Mouse (Mus musculus) heart, postnatal 14 days (tissue): ENCODE results near the gene Ctu2. TPM values are rescaled to one million over a fixed set of nuclear protein-coding genes. Genes with fewer than 3 reads are reported as not detected.

Source experiments
- DNase-seq, 2 experiments: peaks; one replicate each; pipeline ENCODE4 v3.0.0; 2021 to 2022
- intact Hi-C: fragments of 180-260 bp; cut with DNase I; formaldehyde crosslinking; loops from one replicate; pipeline ENCODE4 v1.15.1; 2025
- long read RNA-seq, 2 experiments: library from polyadenylated mRNA; stranded (forward); transcript quantifications; one replicate each; pipeline ENCODE4 v2.0.0; 2021
- total RNA-seq, 2 experiments: library from RNA; stranded (reverse); gene quantifications; 2 replicates each; pipeline ENCODE4 v1.2.3; 2021

Ctu2 gene
- total RNA-seq, result 10 to 100 TPM; 10.8 TPM
- long read RNA-seq, experiment 1, transcript Ctu2-201 (15 exons, 3,066 nt), result major isoform, 12 of 14 reads
- long read RNA-seq, experiment 1, partial matches to known transcripts, result 1 of 14 reads
- long read RNA-seq, experiment 1, other reads (novel, unspliced or antisense), result 0 of 14 reads
- long read RNA-seq, experiment 2, transcript Ctu2-201 (15 exons, 3,066 nt), result major isoform, 7 of 10 reads
- long read RNA-seq, experiment 2, partial matches to known transcripts, result 2 of 10 reads
- long read RNA-seq, experiment 2, other reads (novel, unspliced or antisense), result 1 of 10 reads

DNA sequence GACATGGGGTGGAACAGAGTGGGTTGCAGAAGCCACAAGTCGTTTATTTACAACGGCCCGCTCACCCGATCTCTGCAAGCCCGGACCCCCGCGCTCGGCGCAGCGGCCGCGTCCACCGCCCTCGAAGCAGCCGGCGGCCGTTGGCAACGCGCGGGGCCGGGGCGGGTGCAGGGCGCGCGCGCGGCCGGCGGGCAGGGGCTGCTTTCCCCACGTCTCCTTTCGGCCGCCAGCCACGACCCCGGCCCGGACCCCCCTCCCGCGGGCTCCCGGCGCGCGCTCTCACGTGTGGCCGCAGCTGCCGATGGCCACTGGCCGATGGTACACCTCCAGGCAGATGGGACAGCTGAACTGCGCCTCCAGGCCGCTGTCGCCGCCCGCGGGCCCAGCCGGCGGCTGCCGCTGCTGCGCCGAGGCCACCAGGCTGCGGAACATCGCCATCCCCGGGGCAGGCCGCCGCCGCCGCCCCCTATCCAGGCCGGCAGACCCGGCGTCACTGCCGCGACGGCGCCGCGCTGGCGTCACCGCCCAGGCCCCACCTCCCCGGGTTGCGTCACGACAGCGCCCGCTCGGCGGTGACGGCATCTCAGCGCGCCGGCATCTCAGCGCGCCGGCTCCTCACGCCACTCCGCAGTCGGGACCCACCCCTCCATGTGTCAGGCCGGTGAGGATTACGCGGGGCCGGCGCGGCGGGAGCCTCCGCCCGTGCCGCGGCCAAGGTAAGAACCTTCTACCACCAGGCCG lies at the start of gene Ctu2, which contains the start of gene Rnf166:
TSS of gene Ctu2 (plus strand) at position 564 of the 741 bp plus-strand sequence.
TSS of gene Rnf166 (minus strand) at position 485 of the 741 bp plus-strand sequence.
- peak; percentile 96 to 98 for DNase-seq
- intact Hi-C loops, result loop anchor here (5.0 kb wide), 1 partner anchor 98 kb away; the partner anchor contains the start of gene Zc3h18

DNA sequence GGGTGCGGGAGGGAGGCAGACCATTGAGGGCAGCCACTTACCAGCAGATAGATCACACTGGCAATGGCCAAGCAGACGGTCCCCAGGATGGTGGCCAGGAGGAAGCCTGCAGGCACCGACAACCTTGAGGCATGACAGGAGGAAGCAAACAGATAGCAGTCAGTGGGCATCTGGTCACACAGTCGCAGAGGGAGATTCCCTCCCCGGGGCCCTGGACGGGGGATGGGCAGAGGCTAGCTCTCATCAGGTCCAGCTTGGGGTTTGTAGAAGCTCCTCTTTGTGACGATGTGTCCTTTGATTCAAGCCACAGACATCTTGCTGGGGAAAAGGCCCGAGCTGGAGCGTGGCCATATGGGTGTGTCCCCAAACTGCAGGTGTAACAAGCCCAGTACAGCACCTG lies 49.8 kb upstream of the Ctu2 start:
- intact Hi-C loops, result no loop called here
- no peak for DNase-seq

DNA sequence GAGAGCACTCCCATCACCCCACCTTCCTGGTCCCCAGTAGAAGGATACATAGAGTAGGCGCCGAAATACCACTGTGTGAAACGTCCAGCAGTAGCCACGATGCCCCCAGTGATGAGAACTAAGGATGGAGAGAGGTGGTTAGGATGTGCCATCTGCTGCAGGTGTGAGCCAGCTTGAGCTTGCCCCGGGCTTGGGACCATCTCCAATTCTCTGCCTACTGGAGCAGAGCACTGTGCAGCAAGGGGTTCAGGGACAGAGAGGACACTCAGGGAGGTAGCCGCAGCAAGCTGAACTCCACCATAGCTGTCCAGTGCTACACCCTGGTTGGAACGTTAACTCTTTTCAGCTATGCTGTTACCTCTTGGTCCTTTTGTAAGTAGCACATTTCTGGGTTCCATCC lies 48.3 kb upstream of the Ctu2 start:
- no peak for DNase-seq
- intact Hi-C loops, result no loop called here

DNA sequence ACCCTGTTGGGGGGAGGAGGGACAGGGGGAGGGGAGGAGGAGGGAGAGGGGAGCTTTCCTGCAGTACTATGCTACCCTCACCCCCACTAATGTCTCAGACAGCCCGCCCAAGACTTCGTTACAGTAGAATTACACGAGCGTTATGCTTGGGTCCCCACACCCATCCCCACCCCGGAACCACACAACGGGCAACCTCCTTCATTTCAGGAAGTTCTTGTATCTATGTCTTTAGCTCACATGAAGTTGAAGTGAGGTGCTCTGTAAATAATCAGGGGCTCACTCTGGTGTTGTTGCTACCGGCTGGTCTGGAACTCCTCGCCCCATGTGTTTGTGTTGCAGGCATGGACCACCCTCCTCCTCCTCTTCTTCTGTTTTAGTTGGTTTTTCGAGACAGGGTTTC lies 47.8 kb upstream of the Ctu2 start:
- no peak for DNase-seq
- intact Hi-C loops, result no loop called here

DNA sequence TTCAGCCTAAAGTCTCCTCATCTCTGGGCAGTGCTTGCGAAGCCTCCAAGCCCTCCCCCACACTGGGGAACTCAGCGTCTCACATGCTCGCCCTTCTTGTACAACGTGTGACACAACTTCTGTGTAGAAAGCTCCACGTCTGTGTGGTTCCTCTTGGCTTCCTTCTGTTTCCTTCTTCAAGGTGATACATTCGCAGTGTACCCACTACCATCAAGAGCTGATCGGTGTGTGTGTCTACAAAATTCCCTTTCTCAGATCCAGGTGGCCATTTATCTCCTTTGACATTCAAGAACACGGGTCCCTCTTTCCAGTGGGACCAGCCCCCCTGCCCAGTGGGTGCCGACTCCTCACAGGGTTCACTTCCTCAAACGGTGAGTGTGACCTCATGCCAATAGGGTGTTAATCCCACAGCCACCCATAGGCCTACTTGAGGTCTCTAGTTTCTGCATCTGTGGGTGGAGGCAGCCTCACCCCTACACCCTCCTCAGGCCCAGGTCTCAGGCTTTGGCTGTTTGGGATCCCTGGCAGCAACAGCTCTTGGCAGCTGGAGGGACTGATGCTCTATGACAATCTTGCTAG lies 45.8 kb upstream of the Ctu2 start:
- no peak for DNase-seq
- intact Hi-C loops, result loop anchor here (5.0 kb wide), 1 partner anchor 42 kb away; no protein-coding TSS in a partner anchor

GRCm38 (mm10) chr8:122430646-122431045 lies 45.3 kb upstream of the Ctu2 start:
- no peak for DNase-seq
- intact Hi-C loops, result loop anchor here (5.0 kb wide), 1 partner anchor 42 kb away; no protein-coding TSS in a partner anchor

DNA sequence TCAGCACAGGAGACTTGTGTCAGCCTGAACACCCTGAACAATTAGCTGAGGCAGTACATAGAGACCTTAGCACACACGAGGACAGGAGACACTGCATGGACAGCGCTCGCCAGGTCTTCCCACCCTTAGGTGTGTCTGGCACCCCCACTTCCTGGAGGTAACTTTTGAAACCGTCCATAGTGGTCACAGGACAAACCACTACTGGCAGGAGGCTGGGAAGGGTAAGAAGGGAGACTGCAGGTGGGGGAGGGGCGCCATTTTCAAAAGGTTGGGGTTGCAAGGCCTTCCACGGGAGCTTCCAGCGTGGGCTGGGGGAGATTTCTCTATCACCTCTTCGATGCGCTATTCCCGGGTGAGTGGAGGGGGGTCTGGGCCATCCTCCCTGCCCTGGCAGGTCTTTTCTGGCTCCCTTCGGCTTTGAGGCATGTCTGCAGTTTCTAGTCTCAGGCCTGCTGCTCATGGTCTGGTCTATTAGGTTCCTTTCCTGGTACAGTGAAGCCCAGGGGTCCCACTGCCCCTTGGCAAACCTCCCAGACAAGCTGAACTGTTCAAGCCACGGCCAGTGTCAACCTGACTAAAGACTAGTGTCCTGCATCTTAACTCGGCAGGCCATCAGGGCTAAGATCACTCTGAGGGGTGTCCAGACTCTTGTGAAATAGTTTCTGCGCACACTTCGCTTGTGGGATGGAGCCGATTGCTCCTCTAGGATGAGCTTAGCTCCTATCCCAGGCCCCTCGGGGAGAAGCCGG lies 44.1 kb upstream of the Ctu2 start:
- DNase-seq, result no peak
- intact Hi-C loops, result loop anchor here (5.0 kb wide), 1 partner anchor 40 kb away; no protein-coding TSS in a partner anchor

DNA sequence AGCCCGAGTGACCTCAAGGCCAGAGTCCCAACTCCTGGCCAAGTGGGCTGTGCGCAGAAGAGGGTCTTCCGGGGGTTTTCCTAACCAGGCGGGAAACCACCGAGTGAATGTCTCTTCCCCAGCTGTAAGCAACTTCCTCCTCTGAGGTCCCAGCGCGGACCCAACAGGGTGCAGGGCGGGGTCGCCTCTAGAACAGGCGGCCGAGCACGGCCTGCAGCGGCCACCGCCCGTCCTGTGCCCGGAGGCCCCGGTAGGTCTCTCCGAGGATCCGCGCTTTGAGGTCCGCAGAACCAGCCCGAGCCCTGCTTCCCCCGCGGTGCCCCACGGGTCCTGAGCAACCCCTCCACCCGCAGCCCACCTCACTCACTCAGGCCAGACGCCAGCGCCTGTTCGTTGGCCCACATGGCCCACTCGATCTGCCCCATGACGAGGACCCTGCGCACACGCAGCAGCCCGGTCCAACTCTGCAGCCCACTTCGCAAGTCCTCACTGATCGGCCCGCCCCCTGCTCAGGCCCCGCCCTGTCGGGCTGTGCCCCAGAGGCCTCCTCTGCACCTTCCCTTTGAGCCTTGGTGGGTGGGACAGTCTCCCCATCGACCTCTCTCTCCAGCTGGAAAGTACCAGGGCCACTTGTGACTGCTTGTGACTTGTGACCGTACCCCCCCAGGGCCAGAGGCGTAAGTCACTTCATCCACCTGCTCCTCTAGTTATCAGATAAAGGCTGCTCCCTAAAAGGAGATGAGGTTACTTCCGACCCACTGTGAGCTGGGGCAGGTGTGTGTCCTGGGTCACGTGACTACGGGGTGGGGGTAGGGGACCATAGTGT lies 43.3 kb upstream of the Ctu2 start, which contains the start of gene Cyba:
TSS of gene Cyba (minus strand) at position 488 of the 826 bp plus-strand sequence.
- DNase-seq, result peak; percentile 80 to 82
- intact Hi-C loops, result loop anchor here (5.0 kb wide), 1 partner anchor 40 kb away; no protein-coding TSS in a partner anchor

DNA sequence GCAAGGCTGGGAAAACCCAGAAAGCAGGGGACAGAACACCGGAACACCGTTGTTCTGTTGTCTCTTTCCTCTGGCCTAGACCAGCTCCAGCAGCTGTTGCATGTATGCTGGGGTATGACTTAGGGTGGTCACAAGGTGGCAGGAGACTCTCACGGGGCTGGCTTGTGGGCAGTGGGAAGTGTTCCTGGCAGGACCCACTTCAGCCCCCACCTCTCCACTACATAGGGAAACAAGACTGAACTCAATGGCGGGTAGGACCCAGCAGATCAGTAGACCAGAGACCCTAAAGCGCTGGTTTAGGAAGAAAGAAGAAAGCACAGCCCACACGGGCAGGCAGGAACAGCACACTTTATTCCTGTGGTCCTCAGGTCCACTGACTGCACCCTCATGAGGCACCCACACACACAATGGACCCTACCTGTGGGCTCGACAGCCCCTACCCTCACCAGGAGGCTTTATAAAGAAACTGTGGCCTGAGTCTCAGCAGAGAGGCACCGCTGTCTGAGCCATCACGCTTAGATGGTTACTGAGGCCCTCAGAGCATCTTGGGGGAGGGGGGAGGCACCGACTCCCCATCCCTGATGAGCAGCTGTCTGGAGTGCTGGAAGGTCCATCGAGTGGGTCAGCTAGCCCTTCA lies 42.6 kb upstream of the Ctu2 start:
- DNase-seq, result no peak
- intact Hi-C loops, result loop anchor here (5.0 kb wide), 1 partner anchor 39 kb away; no protein-coding TSS in a partner anchor

DNA sequence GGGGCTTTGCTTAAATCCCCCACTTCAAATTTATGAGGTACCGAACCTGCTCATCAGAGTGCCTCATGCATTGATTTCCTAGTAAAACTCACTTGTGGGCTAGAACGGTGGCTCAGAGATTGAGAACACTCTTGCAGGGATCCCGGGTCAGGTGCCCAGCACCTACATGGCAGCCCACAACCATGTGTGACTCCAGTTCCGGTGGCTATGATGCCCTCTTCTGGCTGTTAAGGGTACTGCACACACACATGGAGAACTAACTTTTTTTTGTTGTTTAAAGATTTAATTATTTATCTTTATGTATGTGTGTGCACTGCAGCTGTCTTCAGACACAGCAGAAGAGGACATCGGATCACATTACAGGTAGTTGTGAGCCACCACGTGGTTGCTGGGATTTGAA lies 40.6 kb upstream of the Ctu2 start:
- intact Hi-C loops, result no loop called here
- DNase-seq, result no peak

DNA sequence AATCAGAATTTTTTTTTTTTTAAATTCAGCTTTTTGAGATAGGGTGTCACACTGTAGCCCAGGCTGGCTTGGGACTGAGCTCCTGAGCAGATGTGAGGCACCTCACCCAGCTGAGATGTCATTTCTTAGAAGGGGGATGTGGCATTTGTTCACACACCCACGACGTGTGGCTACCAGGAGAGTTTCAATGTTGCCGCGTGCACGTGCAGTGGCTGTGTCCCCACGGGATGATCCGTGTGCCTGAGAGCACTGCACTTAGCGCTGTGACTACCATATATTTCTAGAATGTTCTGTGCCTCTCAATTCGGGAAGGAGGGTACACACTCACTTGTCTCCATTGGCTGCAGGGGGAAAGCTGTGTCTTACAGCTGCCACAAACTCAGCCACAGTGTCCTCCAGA lies 39.8 kb upstream of the Ctu2 start:
- intact Hi-C loops, result no loop called here
- no peak for DNase-seq

- no peak for DNase-seq
- intact Hi-C loops, result no loop called here
Observed at GRCm38 (mm10) chr8:122436586-122437125, 39.3 kb upstream of the Ctu2 start.

DNA sequence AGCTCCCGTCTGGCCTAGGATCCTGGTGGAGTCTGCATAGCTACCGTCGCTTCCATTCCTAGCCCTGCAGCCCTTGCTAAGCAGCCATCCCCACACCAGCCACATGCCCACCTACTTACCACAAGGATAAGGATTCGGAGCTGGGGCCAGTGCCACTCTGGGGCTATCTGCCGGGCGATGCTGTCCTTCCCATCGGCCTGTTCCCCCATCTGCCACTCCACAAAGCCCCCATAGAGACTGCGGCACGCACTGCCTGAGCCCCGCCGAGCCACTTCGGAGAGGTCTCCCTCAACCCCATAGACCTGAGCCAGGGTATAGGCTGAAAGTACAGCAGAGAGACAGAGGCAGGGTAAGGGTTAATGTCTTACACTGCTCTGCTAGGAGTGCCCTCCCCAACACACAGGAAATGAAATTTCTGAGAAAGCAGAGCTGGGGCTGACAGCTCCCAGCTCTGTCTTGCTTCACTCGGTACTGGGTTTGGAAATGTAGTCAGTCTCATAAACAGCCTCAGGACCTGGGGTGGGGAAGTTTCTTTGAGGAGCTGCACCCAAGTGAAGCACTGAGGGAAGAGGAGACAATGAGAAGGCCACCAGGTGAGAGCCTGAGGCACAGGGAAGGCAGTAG lies 38.1 kb upstream of the Ctu2 start:
- no peak for DNase-seq
- intact Hi-C loops, result no loop called here

DNA sequence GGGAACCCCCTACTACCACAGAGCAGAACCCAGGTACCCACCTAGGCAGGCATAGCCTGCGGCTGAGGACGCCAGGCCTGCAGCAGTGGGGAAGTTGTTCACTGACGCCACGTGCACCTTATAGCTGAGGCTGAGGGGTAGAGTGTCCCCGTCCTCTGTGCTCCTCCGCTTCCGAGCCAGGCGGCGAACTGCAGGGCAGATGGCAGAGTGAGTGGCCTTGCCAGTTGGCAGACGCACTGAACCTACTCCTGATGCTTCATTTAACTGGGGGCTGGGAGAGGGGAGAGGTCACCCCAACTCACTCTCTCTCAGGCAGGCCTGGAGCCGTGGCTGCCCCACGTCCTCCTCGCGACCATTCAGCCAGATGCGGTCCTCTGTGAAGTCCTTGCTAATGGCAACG lies 36.6 kb upstream of the Ctu2 start:
- intact Hi-C loops, result no loop called here
- DNase-seq, result no peak

DNA sequence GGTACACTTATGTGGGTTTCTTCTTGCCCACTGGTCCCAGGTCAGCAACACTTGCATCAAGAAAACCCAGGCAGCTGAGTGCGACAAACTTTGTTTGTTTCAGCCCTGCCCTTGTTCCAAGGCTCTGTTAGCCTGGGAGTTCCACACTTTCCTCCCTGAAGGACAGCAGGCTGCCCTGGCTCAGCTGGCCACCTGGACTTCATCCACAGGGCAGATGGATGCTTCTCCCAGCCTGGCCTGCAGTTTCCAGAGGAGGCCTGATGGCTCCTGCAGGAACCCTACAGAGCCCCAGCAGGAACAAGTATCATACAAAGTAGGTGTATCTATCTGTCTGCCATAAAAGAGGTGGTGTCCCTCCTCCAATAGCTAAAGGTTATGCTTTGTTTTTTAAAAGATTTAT lies 34.6 kb upstream of the Ctu2 start:
- intact Hi-C loops, result no loop called here
- no peak for DNase-seq

DNA sequence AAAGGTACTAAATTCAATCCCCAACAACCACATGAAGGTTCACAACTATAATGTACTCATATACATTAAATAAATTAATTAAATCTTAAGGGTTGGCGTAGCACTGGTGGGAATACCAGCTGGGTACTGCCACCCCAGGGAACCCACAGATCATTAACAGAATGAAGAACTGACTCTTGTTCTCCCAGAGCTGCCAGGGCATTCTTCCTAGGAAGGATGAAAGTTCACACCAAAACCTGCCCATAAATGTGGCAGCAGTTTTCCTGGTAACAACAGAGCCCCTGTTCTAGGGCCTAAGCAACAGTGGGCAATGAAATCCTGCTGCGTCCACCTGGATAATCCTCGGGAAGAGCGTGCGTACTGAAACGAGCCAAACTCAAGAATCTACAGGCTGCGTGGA lies 33.6 kb upstream of the Ctu2 start:
- no peak for DNase-seq
- intact Hi-C loops, result no loop called here

DNA sequence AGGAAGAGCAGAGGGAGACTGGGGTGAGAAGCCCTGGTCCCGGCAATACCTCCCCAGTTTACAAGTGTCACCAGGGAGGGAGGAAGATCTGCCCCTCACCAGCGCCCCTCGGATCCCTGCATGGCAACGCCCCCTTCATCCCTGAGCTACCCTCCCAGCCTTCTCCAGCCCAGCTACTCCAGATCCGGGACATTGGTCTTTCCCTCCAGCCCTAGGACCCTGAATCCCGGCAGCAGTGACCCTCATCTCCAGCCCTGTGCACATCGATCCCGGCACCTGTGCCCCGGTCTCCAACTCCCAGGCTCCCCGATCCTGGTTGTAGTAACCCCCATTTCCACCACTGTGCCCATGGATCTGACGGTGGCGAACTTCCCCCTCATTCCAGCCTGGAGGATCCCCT lies 33.2 kb upstream of the Ctu2 start:
- no peak for DNase-seq
- intact Hi-C loops, result no loop called here

- DNase-seq, result peak; percentile 98
- intact Hi-C loops, result no loop called here
Observed at GRCm38 (mm10) chr8:122443262-122444006, 32.5 kb upstream of the Ctu2 start, which contains the start of gene Mvd. Gene Mvd (minus strand): TSS chr8:122443422.
